Mouse (Mus musculus): ENCODE data around the gene Ntn3.

DNA sequence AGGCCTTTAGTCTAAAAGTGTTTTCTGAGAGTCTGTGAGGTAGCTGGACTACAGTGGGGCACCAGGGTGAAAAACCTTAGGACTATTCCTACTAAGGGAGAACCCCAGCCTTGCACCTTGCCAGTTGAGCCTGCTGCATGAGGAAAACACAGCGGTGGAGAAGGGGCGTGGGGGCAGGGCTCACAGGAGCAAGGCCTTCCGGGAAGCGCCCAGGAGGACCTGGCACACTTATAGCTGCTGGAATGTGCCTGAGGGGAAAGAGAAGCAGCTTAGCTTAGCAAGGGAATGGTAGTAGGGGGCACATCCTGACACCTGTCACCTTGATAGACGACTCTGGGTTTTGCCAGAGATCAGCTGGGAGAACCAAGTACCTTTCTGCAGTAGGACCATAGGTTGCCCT is 47.9 kb downstream of the Ntn3 start:
- no peak for TF ChIP-seq CTCF (IDR thresholded peaks at IDR 0.05)
- TF ChIP-seq POLR2A (IDR thresholded peaks at IDR 0.05; ENCODE audit: insufficient read depth, low read depth, low read length) = no peak
- TF ChIP-seq EP300 (IDR thresholded peaks at IDR 0.05; ENCODE audit: insufficient read depth, low read depth, low read length) = no peak
